Mouse (Mus musculus) heart, embryonic 15.5 days (tissue): ENCODE measurements at regions not wholly inside any gene's neighbourhood (a gene's known extent, or its start where the extent isn't known, plus 50 kb on each side); places are given as distances from the start of the nearest gene placed in this dataset.

Source experiments
- ATAC-seq: fragments of 200-750 bp; cut with Nextera tagmentation; replicated peaks from 2 replicates; pipeline ENCODE4 v1.8.0; 2017; ENCODE audit warnings: low read depth, moderate TSS enrichment; ENCODE audit not compliant: insufficient number of reproducible peaks, insufficient read depth, low FRiP score
- H3K27ac ChIP-seq: fragments of 300-500 bp; sonication (generic); 2 replicates; pipeline ENCODE4 v1.5.1; 2015; ENCODE audit warnings: mild to moderate bottlenecking, inconsistent platforms
- H3K27me3 ChIP-seq: fragments of 300-500 bp; sonication (generic); 2 replicates; pipeline ENCODE4 v1.6.1; 2015; ENCODE audit warnings: inconsistent platforms
- H3K36me3 ChIP-seq: fragments of 300-500 bp; sonication (generic); 2 replicates; pipeline ENCODE4 v1.6.1; 2015; ENCODE audit warnings: mild to moderate bottlenecking, inconsistent platforms
- H3K4me1 ChIP-seq: fragments of 300-500 bp; sonication (generic); replicated peaks from 2 replicates; pipeline ENCODE4 v1.6.1; 2015; ENCODE audit warnings: inconsistent platforms
- H3K4me2 ChIP-seq: fragments of 300-500 bp; sonication (generic); 2 replicates; pipeline ENCODE4 v1.6.1; 2015; ENCODE audit warnings: inconsistent platforms, mild to moderate bottlenecking, moderate library complexity
- H3K4me3 ChIP-seq: fragments of 300-500 bp; sonication (generic); 2 replicates; pipeline ENCODE4 v1.5.1; 2015; ENCODE audit warnings: mild to moderate bottlenecking, inconsistent platforms
- H3K9ac ChIP-seq: fragments of 300-500 bp; sonication (generic); 2 replicates; pipeline ENCODE4 v1.6.1; 2015; ENCODE audit warnings: mild to moderate bottlenecking, inconsistent platforms
- H3K9me3 ChIP-seq: fragments of 300-500 bp; sonication (generic); replicated peaks from 2 replicates; pipeline ENCODE4 v1.6.1; 2016; ENCODE audit warnings: inconsistent platforms
- WGBS: fragments of 180-500 bp; shearing (Covaris S2); methylation state at CpG from one replicate; pipeline ENCODE4 v1.1.7; 2015; ENCODE audit warnings: mixed read lengths; 5-methylcytosine and 5-hydroxymethylcytosine counted together

GRCm38 (mm10) chr3:66592259-66592658 lies 295.6 kb upstream of the Veph1 start:
- 0 out of 2 replicates have a peak, but pooled peaks cover 4% of the 10 kb centered on the region for H3K4me1 ChIP-seq
- ATAC-seq: no peak
- no peak overlapping the region for H3K4me3 ChIP-seq
- H3K36me3 ChIP-seq: no peaks in the 10 kb centered on the region
- H3K4me2 ChIP-seq: no peak overlapping the region
- no peaks in the 10 kb centered on the region for H3K27me3 ChIP-seq
- 28% methylated on average over 7 of the region's 7 CpGs for WGBS
- H3K9ac ChIP-seq: no peak overlapping the region
- no peak overlapping the region for H3K27ac ChIP-seq
- H3K9me3 ChIP-seq: no peaks in the 10 kb centered on the region

DNA sequence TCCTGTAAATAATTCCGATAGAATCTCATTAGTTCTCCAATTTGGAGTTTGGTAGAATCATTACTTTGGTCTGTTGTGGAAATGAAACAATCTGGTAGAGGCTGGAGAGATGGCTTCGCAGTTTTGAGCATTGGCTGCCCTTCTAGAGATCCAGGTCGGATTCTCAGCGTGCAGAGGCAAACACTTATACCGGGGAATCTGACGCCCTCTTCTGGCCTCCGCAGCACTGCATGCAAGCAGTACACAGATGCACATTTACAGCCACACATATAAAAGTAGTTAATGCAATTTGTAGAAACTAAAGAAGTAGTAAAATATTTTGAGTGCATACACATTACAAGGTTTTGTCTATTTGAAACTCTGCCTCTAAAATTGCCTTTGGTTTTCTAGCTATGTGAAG lies 294.1 kb upstream of the Veph1 start:
- Histone ChIP-seq H3K9me3 (no peaks in the 10 kb centered on the region), H3K27ac (no peak overlapping the region), H3K4me1 (0 out of 2 replicates have a peak, but pooled peaks cover 4% of the 10 kb centered on the region), H3K4me3 (no peak overlapping the region), H3K4me2 (no peak overlapping the region), H3K27me3 (no peaks in the 10 kb centered on the region), H3K9ac (no peak overlapping the region), H3K36me3 (no peaks in the 10 kb centered on the region)
- no peak for ATAC-seq
- 61% methylated on average over 7 of the region's 7 CpGs for WGBS

- WGBS: 88% methylated on average over 4 of the region's 4 CpGs
- Histone ChIP-seq H3K36me3 (no peaks in the 10 kb centered on the region), H3K4me3 (no peak overlapping the region), H3K9me3 (no peaks in the 10 kb centered on the region), H3K27ac (no peak overlapping the region), H3K27me3 (no peaks in the 10 kb centered on the region), H3K4me1 (0 out of 2 replicates have a peak, but pooled peaks cover 4% of the 10 kb centered on the region), H3K9ac (no peak overlapping the region), H3K4me2 (no peak overlapping the region)
- ATAC-seq: no peak
Observed at GRCm38 (mm10) chr3:66589483-66589882, 292.8 kb upstream of the Veph1 start.

GRCm38 (mm10) chr3:66584831-66585230 lies 288.2 kb upstream of the Veph1 start:
- no peaks in the 10 kb centered on the region for H3K9me3 ChIP-seq
- H3K9ac ChIP-seq: no peak overlapping the region
- 89% methylated on average over 9 of the region's 9 CpGs for WGBS
- no peaks in the 10 kb centered on the region for H3K36me3 ChIP-seq
- H3K4me3 ChIP-seq: no peak overlapping the region
- no peak overlapping the region for H3K4me2 ChIP-seq
- no peak for ATAC-seq
- H3K27ac ChIP-seq: no peak overlapping the region
- no peaks in the 10 kb centered on the region for H3K4me1 ChIP-seq
- H3K27me3 ChIP-seq: no peaks in the 10 kb centered on the region

DNA sequence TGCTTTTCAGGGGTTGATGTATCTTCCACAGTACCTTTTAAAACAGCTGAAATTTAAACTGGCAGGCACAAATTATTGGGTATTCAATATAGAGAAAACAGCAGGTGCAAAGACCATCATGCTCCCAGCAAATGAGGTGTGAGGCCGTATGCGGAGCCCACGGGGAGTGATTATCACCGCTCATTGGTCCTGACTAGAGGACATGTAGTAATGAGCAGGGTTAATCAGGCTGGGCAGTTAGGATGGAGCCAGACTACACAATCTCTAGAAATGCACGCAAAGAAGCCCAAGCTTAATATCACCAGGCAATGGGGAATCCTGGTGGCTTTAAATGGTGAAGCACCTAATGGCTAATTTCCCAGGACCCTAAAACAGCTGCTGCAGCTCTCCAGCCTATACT lies 287.5 kb upstream of the Veph1 start:
- H3K4me2 ChIP-seq: no peak overlapping the region
- H3K4me1 ChIP-seq: no peaks in the 10 kb centered on the region
- no peaks in the 10 kb centered on the region for H3K9me3 ChIP-seq
- ATAC-seq: no peak
- no peaks in the 10 kb centered on the region for H3K27me3 ChIP-seq
- no peak overlapping the region for H3K9ac ChIP-seq
- WGBS: 88% methylated on average over 5 of the region's 5 CpGs
- no peak overlapping the region for H3K4me3 ChIP-seq
- no peaks in the 10 kb centered on the region for H3K36me3 ChIP-seq
- H3K27ac ChIP-seq: no peak overlapping the region

- Histone ChIP-seq H3K9ac (no peak overlapping the region), H3K9me3 (no peaks in the 10 kb centered on the region), H3K4me1 (no peaks in the 10 kb centered on the region), H3K36me3 (no peaks in the 10 kb centered on the region), H3K27me3 (no peaks in the 10 kb centered on the region), H3K4me2 (no peak overlapping the region), H3K27ac (no peak overlapping the region), H3K4me3 (no peak overlapping the region)
- 76% methylated on average over 1 of the region's 1 CpGs for whole genome bisulfite sequencing
- no peak for ATAC-seq
Observed at GRCm38 (mm10) chr3:66576659-66577058, 280.0 kb upstream of the Veph1 start.

- WGBS: 82% methylated on average over 8 of the region's 8 CpGs
- Histone ChIP-seq H3K9me3 (no peaks in the 10 kb centered on the region), H3K27me3 (no peaks in the 10 kb centered on the region), H3K4me1 (no peaks in the 10 kb centered on the region), H3K36me3 (no peaks in the 10 kb centered on the region), H3K9ac (no peak overlapping the region), H3K4me2 (no peak overlapping the region), H3K4me3 (no peak overlapping the region), H3K27ac (no peak overlapping the region)
- no peak for ATAC-seq
Observed at GRCm38 (mm10) chr3:66574321-66574720, 277.7 kb upstream of the Veph1 start.

- Histone ChIP-seq H3K4me1 (no peaks in the 10 kb centered on the region), H3K4me2 (no peak overlapping the region)
- WGBS: 85% methylated on average over 12 of the region's 12 CpGs
Observed at GRCm38 (mm10) chr3:66572887-66573519, 276.4 kb upstream of the Veph1 start.

DNA sequence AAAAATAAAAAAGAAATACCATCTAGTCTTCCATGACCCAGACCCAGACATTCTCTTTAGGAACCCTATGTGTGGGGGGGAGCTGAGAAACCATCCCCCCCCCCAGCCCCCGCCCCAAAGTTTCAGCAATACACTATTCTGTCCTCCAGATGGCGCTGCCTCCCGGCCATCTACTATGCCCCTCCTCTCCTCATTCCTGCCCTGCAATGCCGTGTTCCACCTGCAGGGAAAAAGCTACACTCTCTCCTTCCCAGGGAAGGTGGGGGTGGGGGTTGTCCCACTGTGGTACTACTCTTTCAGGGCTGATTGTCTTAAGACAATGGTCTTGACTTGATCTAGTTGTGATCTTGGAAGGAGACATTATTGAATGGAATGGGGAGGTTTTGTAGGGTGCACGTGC lies 273.7 kb upstream of the Veph1 start:
- 63% methylated on average over 5 of the region's 5 CpGs for WGBS
- Histone ChIP-seq H3K36me3 (no peaks in the 10 kb centered on the region), H3K27me3 (no peaks in the 10 kb centered on the region), H3K27ac (no peak overlapping the region), H3K4me1 (no peaks in the 10 kb centered on the region), H3K9ac (no peak overlapping the region), H3K4me2 (no peak overlapping the region), H3K4me3 (no peak overlapping the region), H3K9me3 (no peaks in the 10 kb centered on the region)
- ATAC-seq: no peak

More at GRCm38 (mm10) chr3:66572887-66573519, 276.4 kb upstream of the Veph1 start:
- Histone ChIP-seq H3K9me3 (no peaks in the 10 kb centered on the region), H3K4me3 (no peak overlapping the region), H3K27me3 (no peaks in the 10 kb centered on the region), H3K27ac (no peak overlapping the region), H3K9ac (no peak overlapping the region), H3K36me3 (no peaks in the 10 kb centered on the region)
- no peak for ATAC-seq

- no peak for ATAC-seq
- Histone ChIP-seq H3K9ac (no peak overlapping the region), H3K27ac (no peak overlapping the region), H3K4me3 (no peak overlapping the region), H3K27me3 (no peaks in the 10 kb centered on the region), H3K4me1 (no peaks in the 10 kb centered on the region), H3K9me3 (no peaks in the 10 kb centered on the region), H3K36me3 (no peaks in the 10 kb centered on the region), H3K4me2 (no peak overlapping the region)
- WGBS: 59% methylated on average over 7 of the region's 7 CpGs
Observed at GRCm38 (mm10) chr3:66564268-66565245, 267.9 kb upstream of the Veph1 start.

- Histone ChIP-seq H3K9ac (no peak overlapping the region), H3K4me2 (no peak overlapping the region), H3K27ac (no peak overlapping the region), H3K4me3 (no peak overlapping the region), H3K9me3 (no peaks in the 10 kb centered on the region), H3K36me3 (no peaks in the 10 kb centered on the region), H3K27me3 (no peaks in the 10 kb centered on the region), H3K4me1 (no peaks in the 10 kb centered on the region)
- WGBS: 52% methylated on average over 2 of the region's 2 CpGs
- ATAC-seq: no peak
Observed at GRCm38 (mm10) chr3:66563329-66563728, 266.7 kb upstream of the Veph1 start.
